Mouse (Mus musculus): ENCODE results near the gene Mllt1.

The Mllt1 gene

GRCm38 (mm10) chr17:56876981-56877380 is 58.2 kb downstream of the Mllt1 start:
- DNase-seq, result no peak

- DNase-seq, result no peak
These were observed 58.8 kb downstream of the Mllt1 start for GRCm38 (mm10) chr17:56876465-56876864.

GRCm38 (mm10) chr17:56874936-56875651 is 60.1 kb downstream of the Mllt1 start, which contains the start of gene 1700061G19Rik:
1700061G19Rik (plus strand) TSS chr17:56875477.
- no peak for DNase-seq

GRCm38 (mm10) chr17:56874237-56874636 is 61.0 kb downstream of the Mllt1 start, which contains the start of gene Acsbg2:
Acsbg2 (minus strand) TSS chr17:56874447.
- no peak for DNase-seq

GRCm38 (mm10) chr17:56872512-56872911 is 62.7 kb downstream of the Mllt1 start:
- no peak for DNase-seq

- DNase-seq, result no peak
These were observed 63.4 kb downstream of the Mllt1 start for GRCm38 (mm10) chr17:56871767-56872166.

- no peak for DNase-seq
These were observed 64.8 kb downstream of the Mllt1 start for GRCm38 (mm10) chr17:56870287-56870953.

- no peak for DNase-seq
These were observed 65.7 kb downstream of the Mllt1 start for GRCm38 (mm10) chr17:56869481-56869977.

GRCm38 (mm10) chr17:56866071-56866470 is 69.1 kb downstream of the Mllt1 start:
- no peak for DNase-seq

GRCm38 (mm10) chr17:56861197-56861596 is 74.0 kb downstream of the Mllt1 start:
- no peak for DNase-seq

- no peak for DNase-seq
These were observed 76.3 kb downstream of the Mllt1 start for GRCm38 (mm10) chr17:56858922-56859321.

- peak; percentile 20 for DNase-seq
These were observed 77.0 kb downstream of the Mllt1 start for GRCm38 (mm10) chr17:56858216-56858615.

GRCm38 (mm10) chr17:56855421-56855820 is 79.8 kb downstream of the Mllt1 start:
- DNase-seq, result no peak

- no peak for DNase-seq
These were observed 84.0 kb downstream of the Mllt1 start for GRCm38 (mm10) chr17:56851167-56851566.

- no peak for DNase-seq
These were observed 85.5 kb downstream of the Mllt1 start for GRCm38 (mm10) chr17:56849710-56850109.

- DNase-seq, result no peak
These were observed 86.4 kb downstream of the Mllt1 start for GRCm38 (mm10) chr17:56848785-56849184.

GRCm38 (mm10) chr17:56843678-56844077 is 91.5 kb downstream of the Mllt1 start:
- DNase-seq, result no peak
